Mouse (Mus musculus) neural tube, embryonic 12.5 days (tissue): Measurements from ENCODE around the gene Nos2. TPM values are rescaled to one million over a fixed set of nuclear protein-coding genes. Genes with fewer than 3 reads are reported as not detected.

Experiments used
- ATAC-seq: fragments of 200-750 bp; cut with Nextera tagmentation; 2 replicates; pipeline ENCODE4 v1.8.0; 2017; ENCODE audit warnings: low read depth, mild to moderate bottlenecking, moderate TSS enrichment, moderate library complexity; ENCODE audit not compliant: low FRiP score
- H3K27ac ChIP-seq: fragments of 300-500 bp; sonication (generic); 2 replicates; pipeline ENCODE4 v1.5.1; 2016
- H3K27me3 ChIP-seq: fragments of 300-500 bp; sonication (generic); replicated peaks from 2 replicates; pipeline ENCODE4 v1.6.1; 2016; ENCODE audit warnings: mild to moderate bottlenecking
- H3K36me3 ChIP-seq: fragments of 300-500 bp; sonication (generic); 2 replicates; pipeline ENCODE4 v1.6.1; 2016; ENCODE audit warnings: mild to moderate bottlenecking
- H3K4me1 ChIP-seq: fragments of 300-500 bp; sonication (generic); 2 replicates; pipeline ENCODE4 v1.6.1; 2016
- H3K4me2 ChIP-seq: fragments of 300-500 bp; sonication (generic); replicated peaks from 2 replicates; pipeline ENCODE4 v1.6.1; 2016; ENCODE audit warnings: mild to moderate bottlenecking
- H3K4me3 ChIP-seq: fragments of 300-500 bp; sonication (generic); 2 replicates; pipeline ENCODE4 v1.5.1; 2016
- H3K9ac ChIP-seq: fragments of 300-500 bp; sonication (generic); 2 replicates; pipeline ENCODE4 v1.6.1; 2016; ENCODE audit warnings: mild to moderate bottlenecking
- H3K9me3 ChIP-seq: fragments of 300-500 bp; sonication (generic); 2 replicates; pipeline ENCODE4 v1.6.1; 2016; ENCODE audit warnings: mild to moderate bottlenecking
- WGBS: fragments of 180-500 bp; shearing (Covaris S2); methylation state at CpG from one replicate; pipeline ENCODE4 v1.1.7; 2016; 5-methylcytosine and 5-hydroxymethylcytosine counted together
- polyA plus RNA-seq: library from polyadenylated mRNA; unstranded; fragments of >200 nt; fragmentation: Nextera tagmentation; extraction: Ambion mirVana; gene quantifications from 2 replicates; pipeline ENCODE4 v1.2.1, GENCODE M21; 2016

The Nos2 gene
- polyA plus RNA-seq, 1 experiment from 2014 or later = 1.2 TPM

- H3K27me3 ChIP-seq = peaks cover 39% of the 10 kb centered on the region
- H3K9ac ChIP-seq = no peak overlapping the region
- H3K27ac ChIP-seq = no peak overlapping the region
- WGBS = 14% methylated on average over 9 of the region's 9 CpGs
- H3K36me3 ChIP-seq = no peaks in the 10 kb centered on the region
- no peak for ATAC-seq
- H3K4me1 ChIP-seq = no peaks in the 10 kb centered on the region; the same call in 1 of the 2 replicates
- no peak overlapping the region for H3K4me3 ChIP-seq
- no peaks in the 10 kb centered on the region for H3K9me3 ChIP-seq
- H3K4me2 ChIP-seq = no peak overlapping the region
Measured at GRCm38 (mm10) chr11:78924111-78924510, 3.5 kb downstream of the Nos2 start.

- Histone ChIP-seq H3K9me3 (no peaks in the 10 kb centered on the region), H3K4me1 (no peaks in the 10 kb centered on the region; the same call in 1 of the 2 replicates), H3K4me2 (peak overlapping the region; percentile 63), H3K9ac (0 out of 2 replicates have a peak overlapping the region, but pooled peaks have one; percentile 21), H3K27me3 (peaks cover 39% of the 10 kb centered on the region), H3K27ac (no peak overlapping the region), H3K4me3 (peak overlapping the region; percentile 34), H3K36me3 (no peaks in the 10 kb centered on the region)
- under 1% methylated on average over 37 of the region's 37 CpGs for WGBS
- ATAC-seq = no peak
Measured at GRCm38 (mm10) chr11:78924916-78925315, 4.3 kb downstream of the Nos2 start.

- Histone ChIP-seq H3K4me2 (no peak overlapping the region), H3K9me3 (no peaks in the 10 kb centered on the region), H3K27me3 (peaks cover 26% of the 10 kb centered on the region), H3K4me3 (no peak overlapping the region), H3K36me3 (no peaks in the 10 kb centered on the region), H3K27ac (no peak overlapping the region), H3K4me1 (no peaks in the 10 kb centered on the region; the same call in 1 of the 2 replicates), H3K9ac (no peak overlapping the region)
- ATAC-seq = no peak
- WGBS = 74% methylated on average over 5 of the region's 5 CpGs
Measured at GRCm38 (mm10) chr11:78929345-78929744, 8.8 kb downstream of the Nos2 start.

- Histone ChIP-seq H3K4me1 (no peaks in the 10 kb centered on the region), H3K27me3 (no peaks in the 10 kb centered on the region), H3K9ac (no peak overlapping the region), H3K27ac (no peak overlapping the region), H3K4me2 (no peak overlapping the region), H3K9me3 (no peaks in the 10 kb centered on the region), H3K36me3 (no peaks in the 10 kb centered on the region), H3K4me3 (no peak overlapping the region)
- no peak for ATAC-seq
- 87% methylated on average over 7 of the region's 7 CpGs for WGBS
Measured at GRCm38 (mm10) chr11:78934307-78934706, 13.7 kb downstream of the Nos2 start.

GRCm38 (mm10) chr11:78934727-78935126 is 14.1 kb downstream of the Nos2 start:
- Histone ChIP-seq H3K27me3 (no peaks in the 10 kb centered on the region), H3K4me2 (no peak overlapping the region), H3K9me3 (no peaks in the 10 kb centered on the region), H3K27ac (no peak overlapping the region), H3K36me3 (no peaks in the 10 kb centered on the region), H3K4me1 (no peaks in the 10 kb centered on the region), H3K4me3 (no peak overlapping the region), H3K9ac (no peak overlapping the region)
- ATAC-seq = no peak
- 91% methylated on average over 4 of the region's 4 CpGs for WGBS

GRCm38 (mm10) chr11:78935178-78935577 is 14.6 kb downstream of the Nos2 start:
- Histone ChIP-seq H3K36me3 (no peaks in the 10 kb centered on the region), H3K4me1 (no peaks in the 10 kb centered on the region), H3K4me3 (no peak overlapping the region), H3K27me3 (no peaks in the 10 kb centered on the region), H3K9ac (no peak overlapping the region), H3K27ac (no peak overlapping the region), H3K9me3 (no peaks in the 10 kb centered on the region), H3K4me2 (no peak overlapping the region)
- ATAC-seq = no peak
- WGBS = 84% methylated on average over 6 of the region's 6 CpGs

GRCm38 (mm10) chr11:78943083-78943482 is 22.5 kb downstream of the Nos2 start:
- Histone ChIP-seq H3K9ac (no peak overlapping the region), H3K4me1 (no peaks in the 10 kb centered on the region), H3K4me3 (no peak overlapping the region), H3K27me3 (no peaks in the 10 kb centered on the region), H3K4me2 (no peak overlapping the region), H3K36me3 (no peaks in the 10 kb centered on the region), H3K27ac (no peak overlapping the region), H3K9me3 (no peaks in the 10 kb centered on the region)
- ATAC-seq = no peak
- 97% methylated on average over 1 of the region's 1 CpGs for WGBS

- 0 out of 2 replicates have a peak, but pooled peaks cover 4% of the 10 kb centered on the region for H3K4me1 ChIP-seq
- H3K9ac ChIP-seq = no peak overlapping the region
- H3K4me3 ChIP-seq = no peak overlapping the region
- no peaks in the 10 kb centered on the region for H3K9me3 ChIP-seq
- H3K36me3 ChIP-seq = no peaks in the 10 kb centered on the region
- WGBS = 87% methylated on average over 8 of the region's 8 CpGs
- ATAC-seq = no peak
- H3K27ac ChIP-seq = no peak overlapping the region
- H3K27me3 ChIP-seq = peaks cover 21% of the 10 kb centered on the region
- H3K4me2 ChIP-seq = no peak overlapping the region
Measured at GRCm38 (mm10) chr11:78950365-78950764, 29.8 kb downstream of the Nos2 start.

- Histone ChIP-seq H3K9me3 (no peaks in the 10 kb centered on the region), H3K9ac (no peak overlapping the region), H3K4me1 (0 out of 2 replicates have a peak, but pooled peaks cover 4% of the 10 kb centered on the region), H3K36me3 (no peaks in the 10 kb centered on the region), H3K4me3 (no peak overlapping the region), H3K27ac (no peak overlapping the region), H3K4me2 (peak overlapping the region; percentile 42), H3K27me3 (peaks cover 21% of the 10 kb centered on the region)
- 10% methylated on average over 17 of the region's 17 CpGs for WGBS
- ATAC-seq = no peak
Measured at GRCm38 (mm10) chr11:78952467-78952866, 31.9 kb downstream of the Nos2 start.

- Histone ChIP-seq H3K4me2 (no peak overlapping the region), H3K27me3 (peaks cover 21% of the 10 kb centered on the region), H3K9ac (no peak overlapping the region), H3K27ac (no peak overlapping the region), H3K36me3 (no peaks in the 10 kb centered on the region), H3K4me3 (no peak overlapping the region), H3K4me1 (0 out of 2 replicates have a peak, but pooled peaks cover 4% of the 10 kb centered on the region), H3K9me3 (no peaks in the 10 kb centered on the region)
- 7% methylated on average over 7 of the region's 7 CpGs for WGBS
- no peak for ATAC-seq
Measured at GRCm38 (mm10) chr11:78956260-78956659, 35.7 kb downstream of the Nos2 start.

GRCm38 (mm10) chr11:78959367-78959766 is 38.8 kb downstream of the Nos2 start:
- WGBS = 82% methylated on average over 8 of the region's 8 CpGs
- H3K36me3 ChIP-seq = no peaks in the 10 kb centered on the region
- H3K4me2 ChIP-seq = no peak overlapping the region
- no peaks in the 10 kb centered on the region for H3K9me3 ChIP-seq
- no peak overlapping the region for H3K4me3 ChIP-seq
- H3K27ac ChIP-seq = no peak overlapping the region
- H3K27me3 ChIP-seq = 0 out of 2 replicates have a peak, but pooled peaks cover 3% of the 10 kb centered on the region
- H3K9ac ChIP-seq = no peak overlapping the region
- ATAC-seq = no peak
- no peaks in the 10 kb centered on the region for H3K4me1 ChIP-seq

GRCm38 (mm10) chr11:78959841-78960520 is 39.4 kb downstream of the Nos2 start:
- Histone ChIP-seq H3K27me3 (0 out of 2 replicates have a peak, but pooled peaks cover under 1% of the 10 kb centered on the region), H3K4me1 (no peaks in the 10 kb centered on the region), H3K4me3 (no peak overlapping the region), H3K9ac (no peak overlapping the region), H3K27ac (no peak overlapping the region), H3K9me3 (no peaks in the 10 kb centered on the region), H3K4me2 (no peak overlapping the region), H3K36me3 (no peaks in the 10 kb centered on the region)
- ATAC-seq = no peak
- 64% methylated on average over 5 of the region's 5 CpGs for WGBS

GRCm38 (mm10) chr11:78961221-78961620 is 40.6 kb downstream of the Nos2 start:
- no peak overlapping the region for H3K4me3 ChIP-seq
- H3K27me3 ChIP-seq = no peaks in the 10 kb centered on the region
- ATAC-seq = no peak
- no peak overlapping the region for H3K4me2 ChIP-seq
- H3K36me3 ChIP-seq = no peaks in the 10 kb centered on the region
- H3K27ac ChIP-seq = no peak overlapping the region
- no peak overlapping the region for H3K9ac ChIP-seq
- no peaks in the 10 kb centered on the region for H3K4me1 ChIP-seq
- H3K9me3 ChIP-seq = no peaks in the 10 kb centered on the region
- WGBS = 90% methylated on average over 5 of the region's 5 CpGs
